Mouse (Mus musculus): Measurements from ENCODE around the gene Btbd17.

Btbd17 gene

DNA sequence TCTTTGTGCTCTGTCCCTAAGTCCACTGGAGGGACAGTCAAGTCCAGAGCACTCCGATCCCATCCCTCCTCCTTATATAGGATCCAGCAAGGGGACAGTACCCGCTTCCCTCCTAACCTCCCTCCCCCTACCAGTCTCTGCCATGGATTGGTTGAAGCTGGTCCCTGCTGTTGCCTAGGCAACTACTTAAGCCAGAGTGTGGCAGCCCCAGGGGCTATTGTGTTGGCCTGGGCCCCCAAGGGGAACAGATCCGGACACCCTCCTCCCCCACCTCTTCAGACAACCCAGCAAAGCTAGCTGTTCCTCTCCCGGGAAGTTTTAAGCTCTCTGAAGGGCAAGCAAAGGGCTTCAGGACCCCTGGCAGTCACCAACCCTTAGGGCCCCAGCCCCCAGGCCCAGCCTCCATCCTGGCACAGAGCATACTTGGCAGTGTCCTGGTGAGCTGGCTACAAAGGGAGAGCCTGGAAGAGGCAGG is at the start of gene Btbd17:
Btbd17 (minus strand) TSS at position 98 of the 475 bp plus-strand sequence.
- no peak for DNase-seq (ENCODE audit: low spot score)

DNA sequence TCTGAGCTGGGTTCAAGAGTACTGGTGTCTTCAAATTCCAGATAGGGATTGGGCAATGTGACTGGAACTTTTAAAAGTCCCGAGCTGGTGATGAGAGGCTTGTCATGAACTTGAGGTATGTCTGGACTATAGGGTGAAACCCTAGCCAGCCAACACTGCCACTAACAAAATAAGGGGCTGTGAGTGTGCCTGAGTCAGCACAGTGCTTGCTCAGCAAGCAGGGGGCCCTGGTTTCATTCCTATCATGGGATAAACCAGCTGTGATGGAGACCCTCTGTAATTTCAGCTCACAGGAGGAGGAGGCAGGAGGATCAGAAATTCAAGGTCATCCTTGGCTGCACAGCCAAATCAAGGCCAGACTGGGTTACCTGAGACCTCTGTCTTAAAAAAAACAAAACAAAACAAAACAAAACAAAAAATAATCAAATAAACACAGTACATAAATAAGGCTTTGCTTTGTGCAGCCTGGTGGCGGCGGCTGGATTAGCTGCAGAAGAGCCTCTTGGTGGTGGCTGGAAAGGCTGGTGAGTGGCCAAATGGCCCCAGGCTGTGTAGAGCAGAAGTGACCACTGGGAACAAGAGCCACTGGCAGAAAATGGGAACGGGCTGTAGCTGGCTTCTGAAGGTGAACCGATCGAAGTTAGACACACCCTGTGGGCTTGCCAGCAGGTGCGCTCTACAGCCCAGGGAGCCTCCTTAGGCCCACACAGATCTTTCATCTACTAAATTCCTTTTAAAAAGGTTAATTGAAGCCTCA is 48.9 kb upstream of the Btbd17 start:
- no peak for DNase-seq (ENCODE audit: low spot score)

DNA sequence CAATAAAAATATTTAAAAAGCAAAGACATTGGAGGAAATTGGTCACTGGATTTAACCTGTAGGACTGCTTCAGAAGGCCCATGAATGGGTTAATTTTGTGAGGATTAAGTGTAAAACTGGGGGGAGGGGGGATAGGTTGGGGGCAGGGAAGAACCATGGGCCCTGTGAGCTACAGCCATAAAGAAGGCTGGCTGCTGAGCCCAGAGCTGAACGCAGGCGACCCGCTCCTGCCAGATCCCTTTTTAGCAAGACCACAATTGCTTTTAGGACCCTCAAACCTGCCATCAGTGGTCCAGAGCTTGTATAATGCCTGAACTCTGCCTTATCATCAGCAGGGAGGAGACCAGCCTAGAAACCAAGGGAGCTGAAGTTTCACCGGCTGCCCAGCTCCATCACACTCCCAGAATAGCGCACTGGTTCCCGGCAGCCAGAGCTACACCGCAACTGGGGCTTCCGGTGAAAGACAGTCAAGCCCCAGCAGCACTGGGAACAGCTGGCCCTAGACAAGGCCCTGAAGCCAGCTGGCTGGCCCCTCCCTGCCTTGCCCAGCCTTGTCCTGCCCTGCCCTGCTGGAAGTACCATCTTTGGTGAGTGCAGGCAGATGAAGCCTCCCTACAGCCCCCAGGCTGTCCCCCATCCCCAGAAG is 48.2 kb upstream of the Btbd17 start:
- no peak for DNase-seq (ENCODE audit: low spot score)

DNA sequence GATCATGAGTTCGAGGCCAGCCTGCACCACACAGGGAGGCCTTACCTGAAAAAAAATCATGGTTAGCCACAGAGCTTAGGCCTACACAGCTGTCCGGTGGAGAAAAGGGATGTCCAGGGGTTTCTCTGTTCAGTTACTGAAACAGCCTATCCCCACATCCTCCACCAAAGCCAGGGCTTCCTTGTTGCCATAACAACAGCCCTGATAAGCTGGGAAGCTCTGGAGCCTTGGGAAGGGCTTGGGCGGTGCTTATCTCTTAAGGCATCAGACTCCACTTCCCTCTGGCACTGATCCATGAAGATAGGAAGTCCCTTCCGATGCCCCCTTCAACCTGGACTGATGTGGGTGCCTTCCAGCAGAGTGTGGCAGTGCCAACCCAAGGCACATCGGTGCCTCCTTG is 37.4 kb upstream of the Btbd17 start:
- DNase-seq (ENCODE audit: low spot score), result no peak

DNA sequence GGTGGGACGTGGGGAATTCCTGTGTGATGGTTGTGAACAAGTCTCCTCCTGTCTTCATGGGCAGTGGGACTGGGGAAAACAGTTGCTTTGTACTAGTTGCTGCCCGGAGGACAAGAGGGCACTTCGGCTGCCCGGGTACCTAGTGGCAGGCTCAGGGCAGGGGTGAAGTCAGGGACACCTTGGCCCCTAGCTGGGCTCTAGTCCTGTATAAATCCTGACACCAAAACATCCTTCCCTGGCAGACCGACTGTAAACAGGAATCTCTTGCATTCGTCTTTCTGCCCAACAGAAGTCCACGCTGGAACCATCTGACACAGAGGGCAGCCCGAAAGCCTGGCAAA is 34.7 kb upstream of the Btbd17 start:
- DNase-seq (ENCODE audit: low spot score), result no peak

DNA sequence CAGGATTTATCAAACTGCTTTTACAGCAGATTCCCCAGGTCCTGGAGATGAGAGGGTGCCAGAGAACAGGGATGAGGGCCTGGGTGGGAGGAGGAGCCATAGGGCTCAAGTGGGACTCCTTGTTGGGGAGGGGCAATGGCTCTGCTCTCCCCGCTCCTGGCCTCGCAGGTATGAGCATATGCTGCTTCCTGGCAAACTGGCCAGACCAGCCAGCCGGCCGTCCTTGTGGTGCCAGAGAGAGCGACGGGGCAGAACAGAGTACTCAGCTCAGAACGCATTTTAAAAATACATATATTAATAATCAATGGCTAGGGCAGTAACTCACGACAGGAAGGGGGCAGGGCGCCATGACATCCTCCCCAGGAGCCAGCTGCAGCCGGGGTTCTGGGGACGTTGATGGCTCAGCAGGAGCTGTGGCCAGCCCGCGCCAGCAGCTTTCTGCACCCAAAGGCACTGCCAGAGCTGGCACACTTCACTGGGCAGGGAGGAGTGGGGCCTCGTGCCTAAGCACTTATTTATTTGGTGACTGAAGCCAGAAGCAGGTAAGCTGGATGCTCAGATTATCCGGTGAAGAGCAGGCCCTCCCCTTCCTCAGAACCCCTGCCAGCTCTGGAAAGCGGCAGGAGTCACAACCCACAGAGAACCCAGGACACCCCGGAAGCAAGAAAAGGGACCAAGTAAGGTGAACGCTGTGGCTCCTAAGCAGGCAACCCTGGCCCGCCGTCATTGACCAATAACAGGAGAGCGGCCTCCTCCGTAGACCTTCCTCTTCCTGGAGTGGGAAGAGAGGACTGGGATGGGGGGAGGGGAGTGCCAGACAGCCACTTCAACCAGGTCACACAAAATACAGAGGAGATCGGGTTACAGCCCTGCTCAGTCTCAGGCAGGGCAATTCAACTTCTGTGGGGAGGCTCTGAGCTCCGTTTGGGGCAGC is 34.0 kb upstream of the Btbd17 start:
- DNase-seq (ENCODE audit: low spot score), result no peak

DNA sequence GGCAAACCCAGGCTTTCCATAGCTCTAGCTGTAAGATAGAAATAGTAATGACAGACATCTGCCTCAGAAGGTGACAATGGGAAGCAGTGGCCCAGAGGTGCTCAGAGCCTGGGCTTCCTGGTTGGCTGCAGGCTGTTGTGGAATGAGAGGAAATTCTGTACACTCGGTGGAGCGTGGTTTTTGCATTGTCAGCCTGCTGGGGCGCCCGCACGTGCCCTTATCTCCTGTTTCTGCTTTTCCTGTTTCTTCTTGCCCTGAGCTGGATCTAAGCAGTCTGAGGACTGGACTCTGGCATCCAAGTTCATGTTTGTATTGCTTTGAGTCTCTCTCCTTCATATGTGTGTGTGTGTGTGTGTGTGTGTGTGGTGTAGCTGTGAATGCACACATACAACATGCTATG is 30.9 kb upstream of the Btbd17 start:
- DNase-seq (ENCODE audit: low spot score), result no peak

DNA sequence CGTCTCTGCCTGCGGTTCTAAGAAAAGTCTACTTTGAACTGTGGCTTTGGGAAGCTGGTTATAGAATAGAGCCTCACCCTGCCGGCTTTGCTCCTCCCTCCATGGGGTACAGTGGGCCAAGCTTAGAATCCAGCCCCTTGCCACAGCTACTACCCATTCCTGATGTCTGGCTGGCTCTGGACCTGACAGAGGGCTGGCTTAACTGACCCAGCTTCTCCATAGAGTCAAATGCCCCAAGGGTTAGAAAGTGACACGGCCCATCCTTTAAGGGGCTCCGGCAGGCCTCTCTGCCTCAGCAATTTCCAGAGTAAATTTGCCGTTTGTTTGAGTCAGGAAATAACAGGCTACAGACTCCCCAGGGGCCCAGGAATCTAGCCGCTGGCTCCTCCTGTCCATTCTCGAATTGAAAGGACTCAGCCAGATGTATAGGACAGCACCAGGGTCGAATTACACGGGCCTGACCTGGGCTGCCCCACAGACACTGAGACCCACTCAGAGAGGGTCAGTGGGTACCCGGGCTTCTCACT is 27.5 kb upstream of the Btbd17 start:
- no peak for DNase-seq (ENCODE audit: low spot score)

DNA sequence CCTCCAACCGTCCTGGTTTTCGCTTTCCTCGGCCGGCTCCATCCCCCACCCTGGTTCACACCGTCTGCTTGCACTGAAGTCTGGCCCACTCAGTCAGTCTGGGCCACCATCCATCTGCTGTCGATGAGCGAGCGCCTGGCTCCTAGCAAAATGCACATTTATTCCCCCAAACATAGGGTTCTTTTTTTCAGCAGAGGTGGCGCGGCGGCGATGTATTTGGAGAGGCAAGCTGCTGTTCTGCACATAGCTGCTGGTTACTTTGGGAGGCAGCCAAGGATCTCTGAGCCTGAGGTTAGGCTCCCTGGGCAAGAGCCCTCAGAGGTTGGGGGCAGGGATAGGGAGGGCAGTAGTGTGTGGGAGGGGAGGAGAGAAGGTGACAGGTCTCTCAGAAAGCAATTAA is 27.0 kb upstream of the Btbd17 start:
- no peak for DNase-seq (ENCODE audit: low spot score)

DNA sequence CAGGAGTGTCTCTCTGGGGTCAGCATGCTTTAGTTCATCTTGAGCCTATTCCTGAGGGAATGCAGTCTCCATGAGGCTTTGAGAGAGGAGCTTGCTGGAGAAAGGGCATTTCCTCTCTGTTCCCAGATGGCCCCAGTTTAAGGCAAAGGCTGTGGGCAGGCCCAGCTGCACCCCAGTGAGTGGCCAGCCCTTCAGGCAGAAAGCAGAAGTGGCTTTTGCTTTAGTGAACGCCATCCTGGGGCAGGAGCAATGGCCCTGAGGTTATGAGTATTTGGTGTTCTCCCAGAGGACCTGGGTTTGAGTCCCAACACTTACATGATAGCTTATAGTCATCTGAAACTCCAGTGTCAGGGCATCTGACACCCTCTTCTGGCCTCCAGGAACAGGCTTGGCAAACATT is 25.6 kb upstream of the Btbd17 start:
- DNase-seq (ENCODE audit: low spot score), result no peak

DNA sequence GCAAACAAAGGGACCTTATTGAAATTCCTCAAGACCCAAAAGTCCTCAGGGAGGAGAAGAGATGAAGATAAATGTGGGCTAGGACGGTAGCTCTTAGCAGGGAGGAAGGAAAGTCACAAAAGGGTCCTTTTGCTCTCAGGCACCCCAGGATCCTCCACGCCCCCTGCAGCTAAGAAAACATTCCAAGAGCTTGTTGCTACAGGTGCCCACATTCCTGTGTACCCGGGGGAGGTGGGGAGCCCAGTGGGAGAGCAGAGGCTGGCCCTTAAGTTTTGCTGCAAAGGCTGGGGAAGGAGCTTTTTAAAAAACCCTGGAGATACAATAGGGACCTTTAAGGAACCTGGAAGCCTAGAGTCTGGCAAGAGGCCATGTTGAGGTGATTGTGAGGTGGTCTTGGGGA is 24.7 kb upstream of the Btbd17 start:
- no peak for DNase-seq (ENCODE audit: low spot score)

DNA sequence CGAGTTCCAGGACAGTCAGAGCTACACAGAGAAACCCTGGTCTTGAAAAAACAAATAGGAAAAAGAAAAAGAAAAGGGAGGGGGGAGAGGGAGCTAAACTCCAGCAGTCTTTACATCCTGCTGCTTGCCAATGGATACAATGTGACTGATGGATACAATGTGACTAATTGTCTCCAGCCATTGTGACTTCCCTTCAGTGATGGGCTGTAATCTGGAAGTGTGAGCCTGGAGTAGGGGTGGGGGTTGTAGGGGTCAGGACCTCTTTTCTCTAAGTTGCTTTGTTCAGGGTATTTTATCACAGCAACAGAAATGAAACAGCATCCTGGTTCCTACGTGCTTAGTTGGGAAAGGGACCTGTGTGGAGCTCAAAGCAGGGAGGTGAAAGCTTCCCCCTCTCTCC is 23.4 kb upstream of the Btbd17 start:
- DNase-seq (ENCODE audit: low spot score), result no peak

DNA sequence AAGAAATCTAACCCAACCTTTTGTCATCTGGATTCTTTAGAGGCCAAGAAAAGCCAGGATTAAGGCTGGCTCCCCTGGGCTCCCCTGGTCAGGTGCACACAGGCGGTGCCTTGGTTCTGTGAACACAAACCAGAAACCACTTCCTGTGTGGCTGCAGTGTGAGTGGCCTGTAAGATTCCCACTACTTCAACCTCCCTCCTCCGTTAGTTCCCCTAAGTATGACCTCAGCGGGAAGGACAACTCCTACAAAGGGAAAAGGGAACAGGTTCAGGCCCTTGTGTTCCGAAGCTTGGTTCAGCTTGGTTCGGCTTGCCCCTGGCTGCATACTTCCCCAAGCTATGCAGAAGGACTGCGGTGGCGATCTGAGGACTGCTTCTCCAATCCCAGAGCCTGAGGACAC is 22.4 kb upstream of the Btbd17 start:
- DNase-seq (ENCODE audit: low spot score), result no peak

DNA sequence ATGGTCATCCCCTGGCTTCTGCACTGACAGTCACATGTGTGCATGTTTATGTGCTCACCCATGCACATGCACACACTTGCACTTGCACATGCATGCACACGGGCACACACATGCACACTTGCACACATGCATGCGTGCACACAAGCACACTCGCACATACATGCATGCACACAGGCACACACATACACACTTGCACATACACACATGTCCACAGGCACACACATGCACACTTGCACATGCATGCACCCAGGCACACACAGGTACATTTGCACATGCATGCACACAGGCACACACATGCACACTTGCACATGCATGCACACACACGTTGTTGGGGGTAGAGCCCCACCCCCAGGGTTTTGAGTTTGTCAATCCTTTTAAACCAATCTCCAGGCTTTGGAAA is 21.2 kb upstream of the Btbd17 start:
- no peak for DNase-seq (ENCODE audit: low spot score)

DNA sequence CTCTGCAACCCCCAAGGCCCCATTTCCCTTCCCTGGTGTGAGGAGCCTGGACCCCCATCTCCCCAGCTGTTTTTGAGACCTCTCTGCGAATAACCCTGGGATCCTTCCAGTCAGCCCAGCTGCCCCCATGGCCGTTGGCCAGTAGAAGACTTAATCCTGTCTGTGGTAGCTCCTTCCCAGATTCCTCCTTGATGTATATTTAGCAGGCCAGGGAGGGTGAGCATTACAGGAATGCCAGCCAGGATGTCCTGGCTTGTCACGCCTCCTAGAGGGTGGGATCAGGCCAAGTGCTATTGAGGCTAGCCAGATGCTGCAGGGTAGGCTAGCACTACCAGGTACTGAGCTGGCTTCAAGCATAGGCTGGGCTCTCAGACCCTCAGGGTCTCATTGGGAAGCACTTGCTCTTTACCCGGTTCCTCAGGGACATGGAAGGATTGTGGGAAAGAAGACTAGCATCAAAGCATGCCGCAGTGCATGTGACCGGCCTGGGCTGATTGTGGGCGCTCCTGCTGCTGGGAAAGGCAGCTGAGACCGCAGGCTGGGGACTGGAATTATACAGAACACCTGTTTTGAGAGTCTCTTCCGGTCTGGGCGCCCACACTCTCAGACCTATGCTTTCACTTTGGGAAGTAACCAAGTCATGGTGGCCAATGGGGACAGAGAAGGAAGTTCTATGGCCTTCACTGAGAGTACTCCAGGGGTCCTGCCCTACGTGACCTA is 19.3 kb upstream of the Btbd17 start:
- no peak for DNase-seq (ENCODE audit: low spot score)

DNA sequence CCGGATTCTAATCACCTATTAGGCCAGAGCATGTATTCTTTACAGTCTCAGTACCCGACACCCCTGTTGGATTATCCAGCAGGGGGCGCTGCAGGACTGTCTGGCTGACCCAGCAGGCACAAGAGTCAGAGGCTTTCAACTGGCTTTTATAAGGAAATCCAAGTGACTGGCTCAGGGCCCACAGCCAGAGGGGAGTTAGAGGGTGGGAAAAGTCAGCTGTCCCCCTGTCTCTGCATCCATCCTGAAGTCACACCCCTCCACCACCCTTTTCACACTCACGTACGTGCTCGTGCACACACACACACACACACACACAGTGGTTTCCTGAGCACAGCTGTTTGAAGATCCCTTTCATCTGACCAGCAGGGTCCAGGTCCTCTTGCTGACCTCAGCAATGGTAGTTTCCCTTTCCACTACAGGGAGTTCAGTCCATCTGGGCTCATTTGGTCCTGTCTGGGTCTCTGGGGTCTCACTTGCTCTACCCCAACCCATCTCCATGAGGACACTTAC is 17.0 kb upstream of the Btbd17 start:
- peak; percentile 74 for DNase-seq (ENCODE audit: low spot score)

DNA sequence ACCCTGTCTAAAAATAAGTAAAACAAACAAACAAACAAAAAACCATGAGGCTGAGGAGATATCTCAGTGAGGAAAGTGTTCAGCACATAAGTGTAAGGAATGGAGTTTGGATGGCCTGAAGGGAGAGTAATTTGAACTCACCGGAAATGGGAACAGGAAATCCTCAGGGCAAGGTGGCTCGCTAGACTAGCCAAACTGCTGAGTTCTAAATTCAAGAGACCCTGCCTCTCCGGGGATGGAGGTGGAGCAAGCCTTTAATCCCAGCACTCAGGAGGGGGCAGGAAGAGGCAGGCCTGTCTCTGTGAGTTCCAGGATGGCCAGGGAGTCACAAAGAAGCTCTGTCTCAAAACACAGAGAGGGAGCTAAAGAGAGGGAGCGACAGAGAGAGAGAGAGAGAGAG is 14.6 kb upstream of the Btbd17 start:
- DNase-seq (ENCODE audit: low spot score), result no peak

DNA sequence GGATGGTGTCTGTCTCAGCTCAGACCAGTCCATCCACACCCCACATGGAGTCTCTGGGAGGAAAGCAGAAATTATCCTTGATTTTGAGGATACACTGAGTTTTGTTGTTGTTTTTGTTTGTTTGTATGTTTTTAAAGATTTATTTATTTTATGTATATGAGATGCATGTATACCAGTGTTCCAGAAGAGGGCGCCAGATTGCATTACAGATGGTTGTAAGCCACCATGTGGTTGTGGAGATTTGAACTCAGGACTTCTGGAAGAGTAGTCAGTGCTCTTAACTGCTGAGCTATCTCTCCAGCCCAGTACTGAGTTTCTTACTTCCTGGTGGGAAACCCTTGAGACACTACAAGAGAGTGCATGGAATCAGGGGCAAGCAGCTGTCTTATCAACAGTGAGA is 13.6 kb upstream of the Btbd17 start:
- DNase-seq (ENCODE audit: low spot score), result no peak

DNA sequence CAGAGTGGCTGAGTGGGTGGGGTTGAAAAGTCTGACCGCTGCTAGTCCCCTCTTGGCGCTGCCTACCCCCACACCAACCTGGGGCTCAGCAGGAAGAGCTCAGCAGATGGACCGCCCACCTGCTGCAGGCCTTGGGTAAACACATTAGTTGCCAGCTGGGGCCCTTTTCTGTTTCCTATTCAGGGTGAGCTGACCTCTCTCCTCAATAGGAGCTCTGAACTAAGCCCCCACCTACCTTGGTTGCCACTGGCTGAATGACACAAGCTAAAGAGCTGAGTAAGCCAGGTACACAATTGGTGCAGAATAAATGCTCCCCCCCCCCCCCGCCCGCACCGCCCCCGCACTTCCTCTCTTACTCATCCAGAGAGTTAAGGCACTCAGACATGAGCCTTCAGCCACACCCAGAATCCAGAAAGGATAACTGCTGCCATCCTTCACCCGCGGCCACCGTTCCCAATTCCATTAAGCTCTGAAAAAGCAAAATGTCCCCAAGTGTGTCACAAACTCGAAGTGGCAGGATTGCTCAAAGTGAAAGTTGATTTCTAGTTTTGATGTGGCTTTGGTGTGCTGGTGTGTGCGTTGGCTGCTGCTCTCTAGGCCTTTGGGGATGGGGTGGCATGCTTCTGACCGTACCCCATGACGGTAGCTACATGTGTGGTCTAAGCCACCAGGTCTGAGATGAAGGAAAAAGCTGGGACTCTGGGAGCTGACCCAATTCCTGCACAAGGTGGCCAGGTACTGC is 12.1 kb upstream of the Btbd17 start:
- peak; percentile 45 for DNase-seq (ENCODE audit: low spot score)

DNA sequence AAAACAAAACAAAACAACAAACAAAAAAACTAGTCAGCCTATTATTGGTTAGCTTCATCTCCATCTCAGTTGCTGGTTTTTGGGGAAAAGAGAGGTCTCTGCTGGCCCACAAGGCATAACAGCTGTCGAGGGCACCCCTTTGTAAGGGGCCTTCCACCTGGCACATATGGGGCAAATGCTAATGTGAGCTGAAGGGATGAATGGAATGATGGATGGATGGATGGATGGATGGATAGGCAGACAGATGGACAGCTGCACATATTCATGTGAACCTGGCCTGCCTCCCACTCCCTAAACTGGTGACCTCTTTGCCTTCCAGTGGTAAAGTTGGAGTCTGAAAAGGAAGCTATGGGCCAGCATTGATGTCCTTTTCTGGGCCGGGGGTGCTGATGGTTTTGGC is 11.3 kb upstream of the Btbd17 start:
- DNase-seq (ENCODE audit: low spot score), result no peak

DNA sequence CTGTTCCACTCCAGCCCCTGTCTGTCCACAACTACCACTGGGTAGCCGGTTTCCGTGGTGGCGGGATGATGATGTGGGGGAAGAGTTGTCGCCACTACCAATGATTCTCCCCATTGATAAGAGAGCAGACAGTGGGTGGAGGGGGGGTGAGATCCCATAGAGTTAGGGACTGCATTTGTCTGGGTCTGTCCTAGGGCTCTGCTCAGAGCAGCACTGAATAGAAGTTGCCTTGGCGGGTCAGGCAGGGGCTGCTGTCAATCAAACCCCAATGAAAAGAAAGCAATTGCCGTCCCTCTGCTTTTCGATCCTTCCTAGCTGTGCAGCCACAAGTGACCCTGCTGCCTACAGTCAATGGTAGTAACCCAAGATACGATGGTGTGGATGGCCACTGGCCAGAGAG is 8.2 kb upstream of the Btbd17 start:
- no peak for DNase-seq (ENCODE audit: low spot score)
